Mouse (Mus musculus): ENCODE results near the gene Ms4a1. TPM values are rescaled to one million over a fixed set of nuclear protein-coding genes. Genes with fewer than 3 reads are reported as not detected.
"Not testable (repeated sequence)": the region's sequence is repeated elsewhere in the genome, so short reads cannot be mapped to it uniquely, and the experiment has no call there.

The Ms4a1 gene
- total RNA-seq (2021), result not detected
- long read RNA-seq, experiment 1, result 0 reads
- long read RNA-seq, experiment 2, result 0 reads

GRCm38 (mm10) chr19:11266052-11266845 lies at the start of gene Ms4a1:
Gene Ms4a1, minus strand, starts transcription at chr19:11266241.
- no peak for DNase-seq

- no peak for DNase-seq
Observed at GRCm38 (mm10) chr19:11314354-11314753, 48.3 kb upstream of the Ms4a1 start, which contains the start of gene Ms4a14. Gene Ms4a14, minus strand, starts transcription at chr19:11314454.

- no peak for DNase-seq
Observed at GRCm38 (mm10) chr19:11308888-11309287, 42.8 kb upstream of the Ms4a1 start.

GRCm38 (mm10) chr19:11299529-11299928 lies 33.5 kb upstream of the Ms4a1 start:
- not testable (repeated sequence) for DNase-seq

- DNase-seq, result no peak
Observed at GRCm38 (mm10) chr19:11298939-11299338, 32.9 kb upstream of the Ms4a1 start.

GRCm38 (mm10) chr19:11293616-11294015 lies 27.6 kb upstream of the Ms4a1 start:
- not testable (repeated sequence) for DNase-seq

- DNase-seq, result no peak
Observed at GRCm38 (mm10) chr19:11292990-11293389, 26.9 kb upstream of the Ms4a1 start.

GRCm38 (mm10) chr19:11283773-11284172 lies 17.7 kb upstream of the Ms4a1 start, which contains the start of gene Ms4a5:
Gene Ms4a5, minus strand, starts transcription at chr19:11283873.
- no peak for DNase-seq

GRCm38 (mm10) chr19:11280223-11280622 lies 14.2 kb upstream of the Ms4a1 start:
- DNase-seq, result no peak

- no peak for DNase-seq
Observed at GRCm38 (mm10) chr19:11276431-11276830, 10.4 kb upstream of the Ms4a1 start.

GRCm38 (mm10) chr19:11266956-11267355 lies 915 bp upstream of the Ms4a1 start:
- no peak for DNase-seq

- DNase-seq, result no peak
Observed at GRCm38 (mm10) chr19:11264602-11265185, 1.3 kb downstream of the Ms4a1 start.

- no peak for DNase-seq
Observed at GRCm38 (mm10) chr19:11263549-11263948, 2.5 kb downstream of the Ms4a1 start.

GRCm38 (mm10) chr19:11262932-11263331 lies 3.1 kb downstream of the Ms4a1 start:
- not testable (repeated sequence) for DNase-seq

GRCm38 (mm10) chr19:11261522-11261921 lies 4.5 kb downstream of the Ms4a1 start:
- no peak for DNase-seq

- no peak for DNase-seq
Observed at GRCm38 (mm10) chr19:11244230-11244629, 21.8 kb downstream of the Ms4a1 start.

GRCm38 (mm10) chr19:11242560-11242959 lies 23.5 kb downstream of the Ms4a1 start:
- DNase-seq, result no peak

- DNase-seq, result no peak
Observed at GRCm38 (mm10) chr19:11235820-11236219, 30.2 kb downstream of the Ms4a1 start.

GRCm38 (mm10) chr19:11234921-11235735 lies 30.9 kb downstream of the Ms4a1 start:
- no peak for DNase-seq

- no peak for DNase-seq
Observed at GRCm38 (mm10) chr19:11234244-11234643, 31.8 kb downstream of the Ms4a1 start.

GRCm38 (mm10) chr19:11232348-11232747 lies 33.7 kb downstream of the Ms4a1 start, which contains the start of gene Ms4a12:
Gene Ms4a12, minus strand, starts transcription at chr19:11232448.
- DNase-seq, result no peak

Measured in gastrocnemius, postnatal 25 days (tissue).